Mouse (Mus musculus) embryonic facial prominence, embryonic 11.5 days (tissue): ENCODE measurements around the gene Ascc1. TPM values are rescaled to one million over a fixed set of nuclear protein-coding genes. Genes with fewer than 3 reads are reported as not detected.

Source experiments
- ATAC-seq: fragments of 200-750 bp; cut with Nextera tagmentation; replicated peaks from 2 replicates; pipeline ENCODE4 v1.8.0; 2017; ENCODE audit warnings: low read depth; ENCODE audit not compliant: insufficient number of reproducible peaks, low FRiP score, low TSS enrichment
- DNase-seq: peaks from one replicate; pipeline ENCODE4 v3.0.0-alpha.2; 2015; ENCODE audit warnings: low spot score
- H3K27ac ChIP-seq: fragments of 300-500 bp; sonication (generic); replicated peaks from 2 replicates; pipeline ENCODE4 v1.5.1; 2014; ENCODE audit warnings: mild to moderate bottlenecking, low read depth, low read length, control low read depth
- H3K27me3 ChIP-seq: fragments of 300-500 bp; sonication (generic); 2 replicates; pipeline ENCODE4 v1.6.1; 2014; ENCODE audit warnings: mild to moderate bottlenecking, low read length, moderate library complexity, mixed read lengths; ENCODE audit not compliant: control insufficient read depth, insufficient read depth
- H3K36me3 ChIP-seq: fragments of 300-500 bp; sonication (generic); replicated peaks from 2 replicates; pipeline ENCODE4 v1.6.1; 2014; ENCODE audit warnings: low read depth, mild to moderate bottlenecking, low read length, moderate library complexity, mixed read lengths; ENCODE audit not compliant: control insufficient read depth, insufficient read depth
- H3K4me1 ChIP-seq: fragments of 300-500 bp; sonication (generic); 2 replicates; pipeline ENCODE4 v1.6.1; 2014; ENCODE audit warnings: low read length, mixed read lengths; ENCODE audit not compliant: control insufficient read depth, insufficient read depth
- H3K4me2 ChIP-seq: fragments of 300-500 bp; sonication (generic); 2 replicates; pipeline ENCODE4 v1.6.1; 2014; ENCODE audit warnings: low read depth, mild to moderate bottlenecking, control low read depth, low read length, moderate library complexity
- H3K4me3 ChIP-seq: fragments of 300-500 bp; sonication (generic); 2 replicates; pipeline ENCODE4 v1.5.1; 2014; ENCODE audit warnings: low read depth, low read length, control low read depth
- H3K9ac ChIP-seq: fragments of 300-500 bp; sonication (generic); replicated peaks from 2 replicates; pipeline ENCODE4 v1.6.1; 2014; ENCODE audit warnings: mild to moderate bottlenecking, control low read depth, low read length
- H3K9me3 ChIP-seq: fragments of 300-500 bp; sonication (generic); replicated peaks from 2 replicates; pipeline ENCODE4 v1.6.1; 2016; ENCODE audit warnings: mild to moderate bottlenecking, low read length, inconsistent platforms, mixed read lengths; ENCODE audit not compliant: control insufficient read depth
- WGBS: fragments of 180-500 bp; shearing (Covaris S2); extraction: QIAGEN DNeasy Blood & Tissue Kit; methylation state at CpG from one replicate; pipeline ENCODE4 v1.1.7; 2014; 5-methylcytosine and 5-hydroxymethylcytosine counted together
- polyA plus RNA-seq: library from polyadenylated mRNA; unstranded; fragments of >200 nt; fragmentation: Nextera tagmentation; extraction: Ambion mirVana; gene quantifications from 2 replicates; pipeline ENCODE4 v1.2.1, GENCODE M21; 2014

Gene Ascc1
- polyA plus RNA-seq, 1 experiment from 2014 or later = 48.7 TPM

- no peak; the same call in 1 of the 2 replicates for ATAC-seq
- peak overlapping the region; percentile 68 for H3K4me2 ChIP-seq
Observed at GRCm38 (mm10) chr10:60003213-60003752, 678 bp downstream of the Ascc1 start.

GRCm38 (mm10) chr10:60003847-60004246 is 1.2 kb downstream of the Ascc1 start:
- H3K36me3 ChIP-seq = no peaks in the 10 kb centered on the region
- H3K27me3 ChIP-seq = no peaks in the 10 kb centered on the region
- H3K4me3 ChIP-seq = peak overlapping the region; percentile 54
- DNase-seq = no peak
- H3K4me1 ChIP-seq = no peaks in the 10 kb centered on the region
- ATAC-seq = no peak
- peak overlapping the region; percentile 46 for H3K9ac ChIP-seq
- H3K4me2 ChIP-seq = peak overlapping the region; percentile 68
- no peaks in the 10 kb centered on the region for H3K9me3 ChIP-seq
- 77% methylated on average over 9 of the region's 9 CpGs for WGBS
- peak overlapping the region; percentile 97 for H3K27ac ChIP-seq

More at GRCm38 (mm10) chr10:60003213-60003752, 678 bp downstream of the Ascc1 start:
- no peaks in the 10 kb centered on the region for H3K27me3 ChIP-seq
- H3K4me1 ChIP-seq = no peaks in the 10 kb centered on the region
- H3K9me3 ChIP-seq = no peaks in the 10 kb centered on the region
- peak overlapping the region; percentile 97 for H3K27ac ChIP-seq
- no peak for DNase-seq
- peak overlapping the region; percentile 54 for H3K4me3 ChIP-seq
- WGBS = under 1% methylated on average over 21 of the region's 21 CpGs
- H3K36me3 ChIP-seq = no peaks in the 10 kb centered on the region
- peak overlapping the region; percentile 46 for H3K9ac ChIP-seq

- ATAC-seq = no peak
- H3K27ac ChIP-seq = no peak overlapping the region
- H3K9ac ChIP-seq = no peak overlapping the region
- no peak overlapping the region for H3K4me3 ChIP-seq
- no peak overlapping the region for H3K4me2 ChIP-seq
- no peaks in the 10 kb centered on the region for H3K36me3 ChIP-seq
- no peaks in the 10 kb centered on the region for H3K27me3 ChIP-seq
- H3K4me1 ChIP-seq = no peaks in the 10 kb centered on the region
- no peaks in the 10 kb centered on the region for H3K9me3 ChIP-seq
- DNase-seq = peak; percentile 45
- WGBS = 53% methylated on average over 2 of the region's 2 CpGs
Observed at GRCm38 (mm10) chr10:60005264-60005663, 2.7 kb downstream of the Ascc1 start.

- DNase-seq = no peak
- 92% methylated on average over 1 of the region's 3 CpGs for WGBS
- H3K27ac ChIP-seq = no peak overlapping the region
- H3K4me2 ChIP-seq = no peak overlapping the region
- H3K4me3 ChIP-seq = no peak overlapping the region
- H3K4me1 ChIP-seq = no peaks in the 10 kb centered on the region
- no peaks in the 10 kb centered on the region for H3K36me3 ChIP-seq
- ATAC-seq = no peak
- no peaks in the 10 kb centered on the region for H3K27me3 ChIP-seq
- no peaks in the 10 kb centered on the region for H3K9me3 ChIP-seq
- H3K9ac ChIP-seq = no peak overlapping the region
Observed at GRCm38 (mm10) chr10:60009115-60009514, 6.5 kb downstream of the Ascc1 start.

GRCm38 (mm10) chr10:60016223-60016622 is 13.6 kb downstream of the Ascc1 start:
- Histone ChIP-seq H3K27ac (no peak overlapping the region), H3K4me2 (no peak overlapping the region), H3K36me3 (no peaks in the 10 kb centered on the region), H3K4me3 (no peak overlapping the region), H3K4me1 (no peaks in the 10 kb centered on the region), H3K9ac (no peak overlapping the region), H3K9me3 (no peaks in the 10 kb centered on the region), H3K27me3 (no peaks in the 10 kb centered on the region)
- no peak for DNase-seq
- WGBS = 91% methylated on average over 6 of the region's 6 CpGs
- ATAC-seq = no peak

GRCm38 (mm10) chr10:60019299-60019698 is 16.7 kb downstream of the Ascc1 start:
- Histone ChIP-seq H3K4me2 (no peak overlapping the region), H3K4me1 (no peaks in the 10 kb centered on the region), H3K9ac (no peak overlapping the region), H3K9me3 (no peaks in the 10 kb centered on the region), H3K36me3 (no peaks in the 10 kb centered on the region), H3K27ac (no peak overlapping the region), H3K4me3 (no peak overlapping the region), H3K27me3 (no peaks in the 10 kb centered on the region)
- DNase-seq (no peak), ATAC-seq (no peak)
- WGBS = 79% methylated on average over 2 of the region's 2 CpGs

GRCm38 (mm10) chr10:60023751-60024150 is 21.1 kb downstream of the Ascc1 start:
- Histone ChIP-seq H3K27ac (no peak overlapping the region), H3K4me3 (no peak overlapping the region), H3K9me3 (no peaks in the 10 kb centered on the region), H3K27me3 (no peaks in the 10 kb centered on the region), H3K9ac (no peak overlapping the region), H3K36me3 (no peaks in the 10 kb centered on the region), H3K4me1 (peaks cover 3% of the 10 kb centered on the region; the same call in 1 of the 2 replicates), H3K4me2 (no peak overlapping the region)
- ATAC-seq = no peak
- no peak for DNase-seq
- WGBS = 88% methylated on average over 1 of the region's 1 CpGs

GRCm38 (mm10) chr10:60026759-60027395 is 24.3 kb downstream of the Ascc1 start:
- H3K4me1 ChIP-seq = peaks cover 3% of the 10 kb centered on the region; the same call in 1 of the 2 replicates
- DNase-seq (no peak), ATAC-seq (no peak)
- H3K4me2 ChIP-seq = no peak overlapping the region
- H3K9me3 ChIP-seq = no peaks in the 10 kb centered on the region
- H3K36me3 ChIP-seq = no peaks in the 10 kb centered on the region
- H3K4me3 ChIP-seq = no peak overlapping the region
- 56% methylated on average over 13 of the region's 13 CpGs for WGBS
- H3K27me3 ChIP-seq = no peaks in the 10 kb centered on the region
- no peak overlapping the region for H3K27ac ChIP-seq
- H3K9ac ChIP-seq = no peak overlapping the region
